Mouse (Mus musculus) liver, embryonic 11.5 days (tissue): ENCODE data around the gene 3110082I17Rik. TPM values are rescaled to one million over a fixed set of nuclear protein-coding genes. Genes with fewer than 3 reads are reported as not detected.

Experiments used
- ATAC-seq: fragments of 200-750 bp; cut with Nextera tagmentation; replicated peaks from 2 replicates; pipeline ENCODE4 v1.8.0; 2017; ENCODE audit warnings: moderate number of reproducible peaks, mild to moderate bottlenecking, moderate TSS enrichment, moderate library complexity; ENCODE audit not compliant: low FRiP score
- DNase-seq: peaks from one replicate; pipeline ENCODE4 v3.0.0-alpha.2; 2017; ENCODE audit warnings: low spot score
- H3K27ac ChIP-seq: fragments of 300-500 bp; sonication (generic); 2 replicates; pipeline ENCODE4 v1.5.1; 2014; ENCODE audit warnings: mild to moderate bottlenecking, low read depth, low read length, control low read depth
- H3K27me3 ChIP-seq: fragments of 300-500 bp; sonication (generic); replicated peaks from 2 replicates; pipeline ENCODE4 v1.6.1; 2014; ENCODE audit warnings: low read length, mixed read lengths; ENCODE audit not compliant: control insufficient read depth, insufficient read depth
- H3K36me3 ChIP-seq: fragments of 300-500 bp; sonication (generic); 2 replicates; pipeline ENCODE4 v1.6.1; 2014; ENCODE audit warnings: mild to moderate bottlenecking, low read length, moderate library complexity, mixed read lengths; ENCODE audit not compliant: control insufficient read depth, insufficient read depth
- H3K4me1 ChIP-seq: fragments of 300-500 bp; sonication (generic); replicated peaks from 2 replicates; pipeline ENCODE4 v1.6.1; 2014; ENCODE audit warnings: low read length, mixed read lengths; ENCODE audit not compliant: control insufficient read depth, insufficient read depth
- H3K4me2 ChIP-seq: fragments of 300-500 bp; sonication (generic); 2 replicates; pipeline ENCODE4 v1.6.1; 2014; ENCODE audit warnings: mild to moderate bottlenecking, control low read depth, moderate library complexity
- H3K4me3 ChIP-seq: fragments of 300-500 bp; sonication (generic); 2 replicates; pipeline ENCODE4 v1.5.1; 2014; ENCODE audit warnings: low read depth, low read length, control low read depth
- H3K9ac ChIP-seq: fragments of 300-500 bp; sonication (generic); 2 replicates; pipeline ENCODE4 v1.6.1; 2014; ENCODE audit warnings: low read depth, low read length, control low read depth
- H3K9me3 ChIP-seq: fragments of 300-500 bp; sonication (generic); 2 replicates; pipeline ENCODE4 v1.6.1; 2016; ENCODE audit warnings: low read length, inconsistent platforms, mixed read lengths; ENCODE audit not compliant: control insufficient read depth
- WGBS: fragments of 180-500 bp; shearing (Covaris S2); extraction: QIAGEN DNeasy Blood & Tissue Kit; methylation state at CpG from one replicate; pipeline ENCODE4 v1.1.7; 2014; 5-methylcytosine and 5-hydroxymethylcytosine counted together
- polyA plus RNA-seq: library from polyadenylated mRNA; unstranded; fragments of >200 nt; fragmentation: Nextera tagmentation; extraction: Ambion mirVana; gene quantifications from 2 replicates; pipeline ENCODE4 v1.2.1, GENCODE M21; 2014

Gene 3110082I17Rik
- polyA plus RNA-seq, 1 experiment from 2014 or later, result 49.4 TPM

DNA sequence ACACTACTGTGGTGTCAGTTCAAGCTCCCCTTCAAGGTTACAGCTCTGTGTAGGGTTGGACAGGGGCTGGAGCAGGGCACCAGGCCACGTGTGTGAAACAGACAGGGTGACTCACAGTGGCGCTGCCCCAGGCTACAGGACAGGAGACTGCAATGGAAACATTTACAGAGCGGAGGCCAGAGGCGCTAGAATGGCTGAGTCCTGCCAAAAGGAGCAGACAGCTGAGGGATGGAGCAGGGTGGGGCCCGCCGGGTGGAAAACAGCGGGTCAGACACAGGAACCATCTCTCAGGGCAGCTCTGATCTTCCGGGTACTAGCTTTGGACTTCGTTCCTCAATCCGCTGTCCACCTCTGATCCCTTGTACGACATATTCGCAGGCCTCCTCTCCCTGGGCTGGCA is 50.9 kb downstream of the 3110082I17Rik start:
- WGBS, result 77% methylated on average over 12 of the region's 12 CpGs
- Histone ChIP-seq H3K9ac (no peak overlapping the region), H3K4me1 (peaks cover 21% of the 10 kb centered on the region), H3K4me3 (no peak overlapping the region), H3K36me3 (no peaks in the 10 kb centered on the region), H3K27ac (no peak overlapping the region), H3K27me3 (no peaks in the 10 kb centered on the region), H3K9me3 (no peaks in the 10 kb centered on the region), H3K4me2 (no peak overlapping the region)
- DNase-seq (no peak), ATAC-seq (no peak)

DNA sequence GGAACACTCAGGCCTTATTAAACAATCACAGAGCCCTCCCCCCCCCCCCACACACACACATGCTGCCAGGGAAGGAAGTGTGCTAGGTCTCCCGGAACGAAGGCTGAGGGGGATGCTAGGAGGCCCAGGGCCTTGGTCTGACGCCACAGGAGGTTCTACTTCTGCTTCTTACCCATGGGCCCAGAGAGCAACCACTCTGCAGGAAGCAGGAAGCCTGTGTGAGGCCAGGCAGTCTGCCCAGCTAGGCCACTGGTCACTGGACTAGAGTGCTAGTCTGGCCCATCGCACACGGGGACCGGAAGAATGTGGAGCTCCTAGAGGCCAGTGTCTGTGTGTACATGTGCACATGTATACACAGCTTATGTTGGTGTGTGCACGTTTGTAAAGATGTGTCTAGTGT is 51.8 kb downstream of the 3110082I17Rik start:
- no peak overlapping the region; the same call in 1 of the 2 replicates for H3K9ac ChIP-seq
- no peak overlapping the region; the same call in 1 of the 2 replicates for H3K4me2 ChIP-seq
- no peaks in the 10 kb centered on the region for H3K27me3 ChIP-seq
- H3K4me3 ChIP-seq, result no peak overlapping the region
- DNase-seq (no peak), ATAC-seq (no peak)
- H3K9me3 ChIP-seq, result no peaks in the 10 kb centered on the region
- H3K27ac ChIP-seq, result no peak overlapping the region; the same call in 1 of the 2 replicates
- no peaks in the 10 kb centered on the region for H3K36me3 ChIP-seq
- WGBS, result 60% methylated on average over 7 of the region's 7 CpGs
- H3K4me1 ChIP-seq, result peaks cover 29% of the 10 kb centered on the region

DNA sequence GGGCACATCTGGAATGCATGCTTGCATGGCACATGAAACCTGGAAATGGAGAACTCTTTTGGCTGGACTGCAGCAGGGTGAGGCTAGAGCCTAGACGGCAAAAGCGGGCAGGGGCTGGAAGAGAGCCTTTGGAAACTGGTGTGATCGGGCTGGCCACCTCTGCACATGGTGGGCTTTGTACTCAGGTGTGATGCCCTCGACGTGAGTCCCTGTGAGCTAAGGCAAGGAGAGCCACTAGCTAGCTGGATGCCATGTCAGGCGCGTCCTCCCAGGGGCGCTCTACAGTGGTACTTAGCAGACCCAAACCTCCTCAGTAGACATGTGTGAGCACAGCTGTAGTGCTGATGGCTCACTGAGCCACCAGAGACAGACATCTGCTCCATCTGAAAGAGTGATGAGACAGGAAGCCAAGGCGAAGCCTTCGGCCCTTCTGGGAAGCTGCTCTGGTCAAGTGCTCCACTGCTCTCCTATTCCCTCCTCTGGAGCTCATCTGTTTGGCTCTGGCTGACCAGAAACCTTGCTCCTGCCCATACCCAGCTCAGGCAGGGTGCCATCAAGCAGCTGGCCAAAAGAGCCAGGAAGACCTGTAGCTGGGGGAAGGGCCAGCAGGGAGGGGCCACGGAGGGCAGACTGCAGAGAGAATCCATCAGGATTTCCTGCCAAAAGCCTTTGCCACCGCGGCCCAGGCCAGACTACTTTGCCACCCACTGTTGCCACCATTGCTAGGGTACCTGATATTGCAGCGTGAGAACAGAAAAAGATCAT is 53.0 kb downstream of the 3110082I17Rik start:
- Histone ChIP-seq H3K36me3 (no peaks in the 10 kb centered on the region), H3K4me3 (no peak overlapping the region), H3K9ac (no peak overlapping the region), H3K9me3 (no peaks in the 10 kb centered on the region), H3K27ac (no peak overlapping the region), H3K4me1 (peaks cover 29% of the 10 kb centered on the region), H3K27me3 (no peaks in the 10 kb centered on the region), H3K4me2 (peak overlapping the region; percentile 22; the same call in 1 of the 2 replicates)
- WGBS, result 80% methylated on average over 14 of the region's 14 CpGs
- DNase-seq (no peak), ATAC-seq (no peak)

DNA sequence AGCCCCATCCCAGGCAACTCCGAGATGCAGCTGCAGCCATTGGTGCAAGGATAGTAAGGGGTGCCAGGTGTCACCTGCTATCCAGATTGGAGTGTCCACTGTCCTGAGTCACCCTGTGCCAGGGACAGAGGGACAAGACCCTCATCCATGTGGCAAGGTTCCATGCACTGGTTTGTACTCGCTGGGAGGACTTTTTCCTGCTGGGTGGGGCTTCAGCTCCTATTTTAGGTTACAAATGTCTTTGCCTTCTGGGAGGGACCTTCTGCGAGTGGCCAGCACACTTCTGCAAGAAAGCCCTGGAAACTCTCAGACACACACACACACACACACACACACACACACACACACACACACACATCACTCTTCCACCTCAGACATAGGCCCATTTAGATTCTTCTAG is 54.4 kb downstream of the 3110082I17Rik start:
- Histone ChIP-seq H3K4me1 (peaks cover 29% of the 10 kb centered on the region), H3K4me2 (peak overlapping the region; percentile 16), H3K36me3 (no peaks in the 10 kb centered on the region), H3K27ac (peak overlapping the region; percentile 71; the same call in 1 of the 2 replicates), H3K9ac (no peak overlapping the region), H3K27me3 (no peaks in the 10 kb centered on the region), H3K9me3 (no peaks in the 10 kb centered on the region), H3K4me3 (no peak overlapping the region)
- ATAC-seq (no peak), DNase-seq (no peak)
- WGBS, result 54% methylated on average over 3 of the region's 3 CpGs

DNA sequence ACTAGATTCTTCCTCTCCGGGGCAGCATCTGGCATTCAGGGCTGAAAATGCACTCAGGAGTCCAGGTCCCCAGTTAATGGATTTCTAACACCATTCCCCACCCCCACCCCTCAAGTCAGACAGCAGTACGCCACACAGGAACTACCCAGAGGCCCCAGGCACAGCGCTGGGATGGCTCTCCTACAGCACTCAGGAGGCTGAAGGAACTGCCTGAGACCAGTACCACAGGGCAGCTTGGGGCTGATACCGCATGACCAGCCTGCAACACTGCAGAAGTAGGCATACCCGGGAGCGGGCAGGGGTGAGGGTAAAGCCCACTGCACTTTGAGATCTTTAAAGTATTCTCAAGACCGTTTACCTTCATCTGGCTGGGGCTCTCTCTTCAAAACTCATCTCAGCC is 54.8 kb downstream of the 3110082I17Rik start:
- H3K36me3 ChIP-seq, result no peaks in the 10 kb centered on the region
- 0 out of 2 replicates have a peak, but pooled peaks have one; percentile 42 for ATAC-seq
- H3K27me3 ChIP-seq, result no peaks in the 10 kb centered on the region
- 52% methylated on average over 7 of the region's 7 CpGs for WGBS
- H3K4me1 ChIP-seq, result peaks cover 29% of the 10 kb centered on the region
- peak overlapping the region; percentile 71; the same call in 1 of the 2 replicates for H3K27ac ChIP-seq
- no peak overlapping the region for H3K4me3 ChIP-seq
- no peak for DNase-seq
- peak overlapping the region; percentile 46; the same call in 1 of the 2 replicates for H3K9ac ChIP-seq
- H3K9me3 ChIP-seq, result no peaks in the 10 kb centered on the region
- peak overlapping the region; percentile 16 for H3K4me2 ChIP-seq

DNA sequence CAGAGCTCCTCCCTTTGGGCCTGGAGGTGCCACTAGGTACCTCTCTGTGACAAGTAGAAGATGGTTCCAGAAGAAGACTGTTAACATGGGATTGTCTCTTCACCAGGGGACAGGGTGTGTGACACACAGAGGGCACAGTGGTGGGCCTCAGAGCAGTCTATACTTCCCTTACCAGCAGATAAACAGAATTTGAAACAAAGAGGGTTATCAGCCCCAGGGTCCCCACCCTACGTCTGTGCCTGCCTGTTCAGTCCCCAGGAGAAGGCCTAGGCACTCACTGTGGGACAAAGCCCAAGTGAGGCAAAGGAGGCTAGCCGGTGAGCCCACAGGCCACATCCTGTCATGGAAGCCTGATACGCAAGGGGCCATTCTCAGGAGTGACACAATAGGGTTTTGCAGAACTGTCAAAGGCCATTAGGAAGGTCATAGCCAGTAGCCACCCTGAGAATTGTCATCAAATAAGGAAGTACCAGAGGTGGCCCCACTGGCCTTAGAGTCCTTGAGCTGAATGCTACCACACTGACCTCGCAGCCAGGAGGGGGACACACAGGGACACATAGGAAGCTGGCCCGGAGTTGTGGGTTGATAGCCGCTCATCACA is 55.4 kb downstream of the 3110082I17Rik start, which contains the start of gene C130050O18Rik:
C130050O18Rik (plus strand) TSS at position 480 of the 601 bp plus-strand sequence.
- H3K27me3 ChIP-seq, result no peaks in the 10 kb centered on the region
- no peak within 1 kb of the TSS for H3K4me3 ChIP-seq
- H3K36me3 ChIP-seq, result no peaks in the 10 kb centered on the region
- peak; percentile 87 for ATAC-seq
- peak within 1 kb of the TSS; percentile 71 for H3K27ac ChIP-seq
- peak within 1 kb of the TSS; percentile 16 for H3K4me2 ChIP-seq
- H3K9me3 ChIP-seq, result no peaks in the 10 kb centered on the region
- peaks cover 29% of the 10 kb centered on the region for H3K4me1 ChIP-seq
- H3K9ac ChIP-seq, result peak within 1 kb of the TSS; percentile 46
- no peak for DNase-seq
- WGBS, result 43% methylated on average over 6 of the region's 6 CpGs

DNA sequence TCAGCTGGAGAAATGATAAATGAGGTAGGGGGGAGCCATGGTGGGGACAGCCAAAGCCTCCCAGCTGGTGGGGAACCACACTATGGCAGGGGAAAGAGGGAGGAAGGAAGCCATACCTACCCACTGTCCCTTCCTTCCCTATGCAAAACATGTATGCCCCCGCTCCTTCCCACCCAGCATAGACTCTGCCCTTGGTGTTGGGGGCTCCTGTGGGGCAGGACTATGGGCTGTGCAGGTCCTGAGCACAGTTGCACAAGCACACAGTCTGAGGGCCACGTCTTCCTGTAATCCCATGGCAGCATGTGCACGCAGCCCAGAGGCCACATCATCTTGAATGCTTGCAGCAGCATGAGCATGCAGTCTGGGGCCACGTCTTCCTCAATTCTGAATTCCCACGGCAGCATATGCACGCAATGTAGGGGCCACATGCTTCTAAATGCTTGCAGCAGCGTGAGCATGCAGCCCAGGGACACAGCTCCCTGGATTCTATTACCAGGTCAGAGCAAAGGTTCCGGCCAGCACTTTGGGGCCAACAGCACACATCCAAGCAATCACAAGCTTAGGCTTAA is 56.6 kb downstream of the 3110082I17Rik start:
- no peaks in the 10 kb centered on the region for H3K9me3 ChIP-seq
- no peak overlapping the region for H3K4me2 ChIP-seq
- H3K9ac ChIP-seq, result peak overlapping the region; percentile 46; the same call in 1 of the 2 replicates
- WGBS, result 73% methylated on average over 8 of the region's 8 CpGs
- DNase-seq, result no peak
- H3K36me3 ChIP-seq, result no peaks in the 10 kb centered on the region
- no peak for ATAC-seq
- H3K4me3 ChIP-seq, result no peak overlapping the region
- H3K27ac ChIP-seq, result peak overlapping the region; percentile 71; the same call in 1 of the 2 replicates
- no peaks in the 10 kb centered on the region for H3K27me3 ChIP-seq
- H3K4me1 ChIP-seq, result peaks cover 32% of the 10 kb centered on the region

DNA sequence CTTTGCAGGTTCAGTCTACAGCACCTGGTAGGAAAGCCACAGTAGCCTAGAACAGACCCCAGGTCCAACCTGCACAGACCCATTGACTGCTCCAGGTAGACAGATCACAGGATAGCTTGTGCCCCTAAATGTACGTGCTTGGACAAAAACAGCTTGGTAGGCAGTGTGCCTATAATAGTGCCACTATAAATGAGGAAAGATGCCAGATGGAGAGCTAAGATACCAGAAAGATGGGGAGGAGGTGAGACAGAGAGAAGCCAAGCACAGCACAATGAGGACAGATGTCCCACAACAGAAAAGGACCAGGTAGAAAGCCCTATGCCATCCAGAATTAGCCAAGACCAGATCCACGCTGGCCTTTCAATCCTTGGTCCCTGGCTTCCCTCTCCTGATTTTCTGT is 58.2 kb downstream of the 3110082I17Rik start:
- H3K4me2 ChIP-seq, result no peak overlapping the region
- no peak overlapping the region for H3K4me3 ChIP-seq
- no peaks in the 10 kb centered on the region for H3K9me3 ChIP-seq
- ATAC-seq (no peak), DNase-seq (no peak)
- no peaks in the 10 kb centered on the region for H3K36me3 ChIP-seq
- no peak overlapping the region for H3K27ac ChIP-seq
- 89% methylated on average over 2 of the region's 2 CpGs for WGBS
- H3K27me3 ChIP-seq, result no peaks in the 10 kb centered on the region
- H3K9ac ChIP-seq, result no peak overlapping the region
- H3K4me1 ChIP-seq, result peaks cover 41% of the 10 kb centered on the region
